Mouse (Mus musculus): ENCODE results near the gene Irx1. TPM values are rescaled to one million over a fixed set of nuclear protein-coding genes. Genes with fewer than 3 reads are reported as not detected.

Irx1 gene
- 10.9 and 16.5 TPM in 2 replicates for polyA plus RNA-seq (2012; rRNA removed)

GRCm38 (mm10) chr13:71963356-71964351 lies at the start of gene Irx1:
Irx1 (minus strand) TSS chr13:71963723.

